Mouse (Mus musculus) megakaryocyte, adult 5-6 weeks (primary cell): ENCODE data around the gene Nr4a3. TPM values are rescaled to one million over a fixed set of nuclear protein-coding genes. Genes with fewer than 3 reads are reported as not detected.

ENCODE experiments used
- ATAC-seq: 2 replicates; pipeline ENCODE4 v1.8.0; 2016; ENCODE audit warnings: mild to moderate bottlenecking, inconsistent platforms; ENCODE audit not compliant: poor library complexity, severe bottlenecking
- total RNA-seq, 2 experiments: library from RNA; stranded (forward) in 1 of 2; stranded (reverse) in 1 of 2; fragments of 153-499, 151-499 nt in 1 of 2; fragments of 221-1000, 200-1000 nt in 1 of 2; gene quantifications; 2 replicates each; pipeline versions ENCODE4 v1.2.3 to v1.2.4; 2015 to 2017

The Nr4a3 gene
- total RNA-seq, 2 experiments from 2014 or later = 0.73 to 1.6 TPM

DNA sequence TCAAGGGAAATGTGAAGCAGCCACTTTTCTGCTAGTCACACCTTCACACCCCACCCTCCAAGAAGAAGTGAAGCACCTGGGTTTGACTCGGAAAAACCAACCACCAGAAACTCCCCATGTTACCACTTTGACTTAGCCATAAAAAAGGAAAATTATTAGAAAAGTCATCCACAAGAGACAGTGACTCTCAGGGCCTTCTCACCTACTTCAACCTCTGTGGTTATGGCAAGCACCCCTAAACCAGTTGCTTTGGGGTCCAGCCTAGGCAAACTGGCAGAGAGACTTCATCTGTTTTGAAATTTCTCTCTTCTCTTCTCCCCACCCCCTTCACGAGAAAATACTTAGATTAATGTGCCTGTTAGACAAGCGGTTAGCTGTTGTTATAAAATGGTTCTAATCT, 5.1 kb downstream of the Nr4a3 start:
- no peak for ATAC-seq

DNA sequence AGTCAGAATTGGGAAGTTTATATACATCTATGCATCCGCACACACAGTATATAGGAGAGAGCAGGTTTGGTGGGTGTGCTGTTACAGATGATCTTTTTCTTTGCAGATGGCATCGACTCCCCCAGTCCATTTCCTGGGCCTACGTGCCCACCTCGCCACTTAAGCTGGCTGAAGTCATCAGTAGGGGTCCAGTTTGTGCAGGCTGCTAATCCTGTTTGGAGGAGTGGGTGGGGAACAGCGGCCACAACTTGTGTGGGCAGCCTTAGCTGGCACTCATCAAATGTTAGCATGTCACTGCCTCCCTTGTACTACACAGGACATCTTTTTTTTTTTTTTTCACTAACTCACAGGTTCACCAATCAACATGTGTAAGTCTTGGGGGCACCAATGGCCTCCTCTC, 5.5 kb downstream of the Nr4a3 start:
- ATAC-seq = no peak

GRCm38 (mm10) chr4:48051086-48051673, 6.2 kb downstream of the Nr4a3 start:
- no peak for ATAC-seq

- ATAC-seq = no peak
Observed at GRCm38 (mm10) chr4:48051674-48052121, 6.7 kb downstream of the Nr4a3 start.

- ATAC-seq = no peak
Observed at GRCm38 (mm10) chr4:48061716-48062115, 16.8 kb downstream of the Nr4a3 start.

DNA sequence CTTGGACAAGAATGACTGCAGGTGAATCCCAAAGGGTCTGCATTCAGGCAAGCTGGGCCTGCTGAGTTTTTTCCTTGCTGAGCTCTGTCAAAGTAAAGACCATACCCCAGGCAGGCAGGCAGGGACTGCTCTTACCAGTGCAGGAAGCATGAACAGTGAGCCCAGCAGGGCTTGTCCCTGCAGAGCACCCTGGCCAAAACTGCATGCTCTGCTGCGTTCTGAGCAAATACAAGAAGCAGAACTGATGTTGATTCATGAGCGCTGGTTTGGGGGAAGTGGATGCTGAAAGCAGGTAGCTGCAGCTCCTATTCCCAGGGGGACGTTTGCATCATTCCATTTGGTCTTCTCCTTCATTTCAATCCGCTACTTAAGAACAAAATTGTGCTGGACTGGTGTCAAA, 19.4 kb downstream of the Nr4a3 start:
- no peak for ATAC-seq

DNA sequence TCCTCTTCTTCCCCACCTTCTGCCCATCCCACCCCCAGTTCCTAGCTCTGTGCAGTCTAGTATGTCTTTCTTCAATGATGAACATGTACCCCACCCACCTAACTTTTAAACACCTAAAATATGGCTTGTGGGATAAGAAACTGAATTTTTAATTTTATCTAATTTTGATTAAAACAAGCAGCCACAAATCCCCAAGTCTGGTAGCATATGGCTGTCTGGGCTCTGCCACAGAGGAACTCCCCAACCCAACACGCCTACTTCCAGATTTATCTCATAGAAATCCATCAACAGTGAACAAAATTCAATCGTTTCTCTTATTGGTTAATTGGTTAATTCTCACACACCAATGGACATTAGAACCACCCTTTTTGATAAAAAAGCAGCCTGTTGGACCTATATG, 21.7 kb downstream of the Nr4a3 start:
- no peak for ATAC-seq

DNA sequence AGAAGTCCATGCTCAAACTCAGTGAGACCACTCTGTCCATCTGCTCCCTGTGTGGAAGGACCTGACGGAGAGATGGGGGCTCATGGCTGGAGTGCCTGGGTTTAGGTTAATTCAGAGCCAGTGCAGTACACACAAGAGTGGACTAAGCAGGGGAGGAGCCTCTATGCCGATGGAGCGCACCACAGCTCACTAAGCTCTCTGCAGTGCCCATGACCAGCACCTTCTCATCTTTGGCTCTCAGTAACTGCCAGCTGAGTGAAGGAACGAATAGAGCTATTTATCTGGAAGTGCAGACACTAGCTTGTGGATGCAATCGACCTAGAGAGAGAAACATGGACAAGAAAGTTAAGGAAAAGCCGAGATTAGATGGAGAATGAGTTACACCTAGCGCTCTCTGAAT, 24.2 kb downstream of the Nr4a3 start:
- ATAC-seq = no peak

DNA sequence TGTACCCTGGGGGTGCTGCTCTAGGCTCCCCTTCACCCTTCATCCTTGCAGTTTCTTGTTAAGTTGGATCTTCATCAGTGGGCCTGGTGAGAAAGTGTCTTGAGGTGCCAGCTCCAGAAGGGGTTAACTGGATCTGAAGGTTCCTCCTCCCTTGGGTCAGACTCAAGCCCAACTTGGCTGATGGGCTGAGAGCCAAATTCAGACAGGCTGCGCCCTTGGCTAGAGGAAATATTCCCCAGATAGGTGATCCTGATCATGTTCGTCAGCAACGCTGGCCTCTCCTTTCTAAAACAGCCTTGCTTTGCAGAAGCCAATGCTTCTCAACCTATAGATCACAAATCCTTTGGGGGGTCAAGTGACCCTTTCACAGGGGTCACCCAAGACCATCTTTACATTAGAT, 27.1 kb downstream of the Nr4a3 start:
- no peak for ATAC-seq

- ATAC-seq = no peak
Observed at GRCm38 (mm10) chr4:48073325-48073724, 28.4 kb downstream of the Nr4a3 start.

DNA sequence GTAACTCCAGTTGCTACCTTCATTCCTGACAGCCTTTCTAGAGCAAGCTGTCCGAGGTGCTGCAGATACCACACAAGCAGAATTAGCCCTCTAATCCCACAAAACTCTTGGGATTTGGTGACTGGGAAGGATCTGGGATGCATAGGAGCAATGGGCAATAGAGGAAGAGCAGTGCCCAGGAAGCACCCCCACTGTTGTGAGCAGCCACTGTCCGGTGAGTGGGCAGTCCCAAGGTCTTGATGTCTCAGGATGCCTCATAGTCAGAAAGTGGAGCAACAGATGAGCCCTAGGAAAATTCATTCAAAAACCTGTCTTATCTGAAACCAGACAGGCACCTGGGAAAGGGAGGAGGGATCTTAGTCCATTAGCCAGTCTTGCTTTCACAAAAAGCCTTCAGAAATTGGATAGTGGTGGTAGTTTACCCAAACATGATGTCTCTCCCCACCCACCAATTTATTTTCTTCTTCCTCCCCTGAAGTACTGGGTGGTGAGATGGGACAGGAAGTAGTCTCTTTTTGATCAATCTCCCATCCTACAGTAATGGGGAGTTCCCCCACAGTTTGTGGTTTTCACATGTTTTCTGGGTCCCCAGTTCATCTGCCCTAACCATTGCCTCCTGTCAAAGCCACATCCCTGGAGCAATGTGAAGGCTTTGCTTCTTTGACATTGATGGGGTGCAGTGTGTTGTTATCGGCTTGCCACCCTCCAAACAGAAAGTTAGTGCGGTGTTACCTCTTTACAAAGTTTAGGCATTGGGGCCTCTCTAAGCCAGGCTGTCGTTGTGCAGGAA, 29.7 kb downstream of the Nr4a3 start:
- peak; percentile 41; the same call in 1 of the 2 replicates for ATAC-seq

- ATAC-seq = peak; percentile 79
Observed at GRCm38 (mm10) chr4:48076693-48077471, 31.9 kb downstream of the Nr4a3 start.

- no peak for ATAC-seq
Observed at GRCm38 (mm10) chr4:48078213-48078612, 33.3 kb downstream of the Nr4a3 start.

DNA sequence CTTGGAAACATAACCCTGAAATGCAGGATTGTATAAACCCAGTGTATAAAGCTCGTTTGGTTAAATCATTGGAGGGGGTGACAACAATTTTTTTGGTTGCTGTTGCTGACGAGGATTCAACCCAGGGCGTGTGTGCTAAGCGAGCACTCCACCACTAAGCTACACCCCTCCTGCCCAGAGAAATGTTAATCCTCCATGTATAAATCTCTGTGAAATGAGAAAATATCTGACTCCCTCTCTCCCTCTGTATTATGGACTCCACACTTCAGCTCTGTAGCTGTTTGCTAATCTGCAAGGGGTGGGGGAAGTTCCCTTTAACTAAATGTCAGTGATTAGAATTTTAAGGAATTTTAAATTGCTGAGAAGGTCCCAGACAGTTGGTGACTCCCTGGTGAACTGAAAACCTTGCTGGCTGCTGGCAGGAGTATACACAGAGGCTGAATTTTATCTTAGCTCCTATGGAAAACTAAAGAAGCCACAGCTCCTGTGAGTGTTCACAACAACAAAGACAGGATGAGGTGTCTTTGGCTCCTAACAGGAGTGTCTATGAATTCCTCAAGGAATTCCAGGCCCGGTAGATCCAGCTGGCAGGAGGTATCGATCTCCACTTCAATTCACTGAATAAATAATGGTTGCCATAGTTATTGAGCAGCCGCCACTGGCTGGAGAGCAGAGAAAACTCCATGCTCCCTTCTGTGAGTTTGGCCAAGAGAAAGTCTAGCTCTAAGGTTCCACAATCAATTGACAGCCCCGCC, 34.5 kb downstream of the Nr4a3 start:
- ATAC-seq = no peak

DNA sequence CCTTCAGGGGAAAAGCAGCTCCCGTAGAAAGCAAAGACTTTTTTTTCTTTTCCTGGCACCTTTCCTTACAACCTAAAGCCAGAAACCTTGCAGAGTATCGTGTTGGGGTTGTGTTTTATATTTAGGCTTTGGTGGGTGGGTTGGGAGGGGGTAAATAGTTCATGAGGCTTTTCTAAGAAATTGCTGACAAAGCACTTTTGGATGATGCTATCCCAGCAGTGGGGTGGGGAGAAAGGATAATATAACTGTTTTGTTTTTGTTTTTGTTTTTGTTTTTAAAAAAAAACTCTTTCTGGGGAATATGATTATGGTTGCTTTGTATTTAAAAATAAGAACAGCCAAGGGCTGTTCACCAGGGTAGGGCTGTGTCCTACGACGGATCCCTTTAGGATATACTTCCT, 38.5 kb downstream of the Nr4a3 start:
- ATAC-seq = no peak

- no peak for ATAC-seq
Observed at GRCm38 (mm10) chr4:48086609-48087008, 41.7 kb downstream of the Nr4a3 start.

DNA sequence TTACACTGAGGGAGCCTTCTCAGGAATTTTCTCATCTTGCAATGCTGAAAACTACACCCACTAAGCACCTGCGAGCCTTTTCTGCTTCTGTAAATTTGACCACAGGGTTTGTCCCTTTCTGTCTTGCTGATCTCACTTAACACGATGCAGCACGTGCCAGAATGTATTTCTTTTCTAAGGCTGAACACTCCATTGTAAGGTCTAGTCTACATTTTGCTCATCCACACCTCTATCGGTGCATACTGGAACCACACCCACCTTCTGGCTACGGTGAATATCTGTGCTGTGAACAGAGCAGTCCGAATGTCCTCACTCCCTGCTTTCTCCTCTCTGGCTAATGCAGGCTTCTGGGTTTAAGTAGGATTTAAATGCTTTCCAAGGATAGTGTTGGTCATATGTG, 42.5 kb downstream of the Nr4a3 start:
- no peak for ATAC-seq

- no peak for ATAC-seq
Observed at GRCm38 (mm10) chr4:48093221-48093620, 48.3 kb downstream of the Nr4a3 start.

GRCm38 (mm10) chr4:48100217-48100616, 55.3 kb downstream of the Nr4a3 start:
- ATAC-seq = peak; percentile 91

GRCm38 (mm10) chr4:48101981-48102380, 57.0 kb downstream of the Nr4a3 start:
- ATAC-seq = no peak

DNA sequence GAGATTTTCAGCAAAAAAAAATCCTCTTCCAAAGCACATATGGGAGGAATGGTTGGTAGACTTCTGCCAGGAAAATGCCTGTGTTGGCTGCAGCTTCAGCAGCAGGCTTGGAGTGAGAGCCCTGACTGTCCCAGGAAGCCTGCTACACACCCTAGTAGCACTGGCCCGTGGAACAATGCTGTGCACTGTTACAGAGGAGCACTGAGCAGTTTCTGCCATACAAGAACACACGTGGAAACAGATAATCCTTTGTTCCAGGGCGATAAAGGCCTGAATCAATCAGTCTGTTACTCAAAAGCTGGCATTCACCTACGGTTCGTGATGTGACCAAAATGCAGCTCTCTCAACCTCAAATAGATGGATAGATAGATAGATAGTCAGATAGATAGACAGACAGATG, 60.4 kb downstream of the Nr4a3 start:
- no peak for ATAC-seq
